Mouse (Mus musculus) neural tube, embryonic 11.5 days (tissue): Measurements from ENCODE around the gene Rnf7. TPM values are rescaled to one million over a fixed set of nuclear protein-coding genes. Genes with fewer than 3 reads are reported as not detected.
"Not testable (repeated sequence)": the region's sequence is repeated elsewhere in the genome, so short reads cannot be mapped to it uniquely, and the experiment has no call there.

ENCODE experiments used
- ATAC-seq: fragments of 200-750 bp; cut with Nextera tagmentation; 2 replicates; pipeline ENCODE4 v1.8.0; 2017; ENCODE audit warnings: moderate number of reproducible peaks, mild to moderate bottlenecking, moderate TSS enrichment, moderate library complexity; ENCODE audit not compliant: insufficient read depth, low FRiP score, low TSS enrichment
- DNase-seq: peaks from one replicate; pipeline ENCODE4 v3.0.0-alpha.2; 2015; ENCODE audit warnings: low spot score
- H3K27ac ChIP-seq: fragments of 300-500 bp; sonication (generic); 2 replicates; pipeline ENCODE4 v1.5.1; 2014; ENCODE audit warnings: low read depth, mild to moderate bottlenecking, low read length
- H3K27me3 ChIP-seq: fragments of 300-500 bp; sonication (generic); 2 replicates; pipeline ENCODE4 v1.6.1; 2014; ENCODE audit warnings: mild to moderate bottlenecking, low read length, mixed read lengths; ENCODE audit not compliant: control insufficient read depth, insufficient read depth
- H3K36me3 ChIP-seq: fragments of 300-500 bp; sonication (generic); 2 replicates; pipeline ENCODE4 v1.6.1; 2014; ENCODE audit warnings: mild to moderate bottlenecking, low read length, moderate library complexity, mixed read lengths; ENCODE audit not compliant: control insufficient read depth, insufficient read depth
- H3K4me1 ChIP-seq: fragments of 300-500 bp; sonication (generic); 2 replicates; pipeline ENCODE4 v1.6.1; 2014; ENCODE audit warnings: low read length, mixed read lengths; ENCODE audit not compliant: control insufficient read depth, insufficient read depth
- H3K4me2 ChIP-seq: fragments of 300-500 bp; sonication (generic); 2 replicates; pipeline ENCODE4 v1.6.1; 2014; ENCODE audit warnings: low read depth, mild to moderate bottlenecking, moderate library complexity
- H3K4me3 ChIP-seq: fragments of 300-500 bp; sonication (generic); 2 replicates; pipeline ENCODE4 v1.5.1; 2014; ENCODE audit warnings: low read depth, low read length
- H3K9ac ChIP-seq: fragments of 300-500 bp; sonication (generic); 2 replicates; pipeline ENCODE4 v1.6.1; 2014; ENCODE audit warnings: mild to moderate bottlenecking, low read length
- H3K9me3 ChIP-seq: fragments of 300-500 bp; sonication (generic); 2 replicates; pipeline ENCODE4 v1.6.1; 2016; ENCODE audit warnings: low read length; ENCODE audit not compliant: control insufficient read depth
- WGBS: fragments of 180-500 bp; shearing (Covaris S2); extraction: QIAGEN DNeasy Blood & Tissue Kit; methylation state at CpG from one replicate; pipeline ENCODE4 v1.1.7; 2014; 5-methylcytosine and 5-hydroxymethylcytosine counted together
- polyA plus RNA-seq: library from polyadenylated mRNA; unstranded; fragments of >200 nt; fragmentation: Nextera tagmentation; extraction: Ambion mirVana; gene quantifications from 2 replicates; pipeline ENCODE4 v1.2.1, GENCODE M21; 2014

Gene Rnf7
- polyA plus RNA-seq = 265 and 278 TPM in 2 replicates

DNA sequence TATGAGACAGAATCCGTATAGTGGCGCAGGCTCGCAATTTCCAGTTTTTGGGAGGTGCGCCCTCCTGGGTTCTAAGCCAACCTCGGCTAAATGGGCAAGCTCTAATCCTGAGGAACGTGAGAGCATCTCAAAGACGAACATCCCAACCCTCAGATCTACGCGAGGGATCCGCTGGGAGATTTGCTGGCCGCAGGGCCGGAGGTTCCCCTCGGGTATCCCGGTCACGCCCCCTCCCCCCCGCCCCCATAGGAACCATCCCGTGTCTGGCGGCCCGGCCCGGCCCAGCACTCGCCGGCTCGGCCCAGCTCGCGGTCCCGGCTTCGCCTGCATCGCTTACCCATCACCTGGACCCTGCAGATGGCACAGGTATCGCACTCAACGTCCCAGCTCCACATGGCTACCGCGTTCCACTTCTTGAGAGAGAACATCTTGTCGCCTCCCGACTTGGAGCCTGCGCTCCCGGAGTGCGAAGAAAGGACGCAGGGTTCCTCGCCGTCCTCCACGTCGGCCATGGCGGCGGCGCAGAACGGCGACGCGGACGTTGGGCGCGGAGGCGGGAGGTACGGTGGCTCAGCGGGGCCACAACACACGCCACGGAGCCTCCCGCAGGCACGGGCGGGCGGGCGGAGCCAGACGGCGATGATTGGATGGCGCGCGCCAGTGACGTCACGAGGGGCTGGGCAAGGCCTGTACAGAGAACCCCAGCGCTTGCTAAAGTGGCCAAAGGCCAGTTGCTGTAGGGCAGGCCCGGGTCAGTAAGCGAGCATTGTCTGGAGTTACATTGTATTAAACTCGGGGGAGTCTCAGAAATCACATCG is at the start of gene Rnf7:
Gene Rnf7, minus strand, starts transcription at position 605 of the 818 bp plus-strand sequence.
- H3K27me3 ChIP-seq = no peaks in the 10 kb centered on the region
- ATAC-seq (peak; percentile 98), DNase-seq (peak; percentile 98)
- peak within 1 kb of the TSS; percentile 76 for H3K4me3 ChIP-seq
- H3K4me2 ChIP-seq = peak within 1 kb of the TSS; percentile 89
- H3K36me3 ChIP-seq = no peaks in the 10 kb centered on the region
- H3K9me3 ChIP-seq = no peaks in the 10 kb centered on the region
- H3K9ac ChIP-seq = peak within 1 kb of the TSS; percentile 81
- WGBS = under 1% methylated on average over 71 of the region's 74 CpGs
- H3K27ac ChIP-seq = peak within 1 kb of the TSS; percentile 75
- peaks cover 6% of the 10 kb centered on the region for H3K4me1 ChIP-seq

DNA sequence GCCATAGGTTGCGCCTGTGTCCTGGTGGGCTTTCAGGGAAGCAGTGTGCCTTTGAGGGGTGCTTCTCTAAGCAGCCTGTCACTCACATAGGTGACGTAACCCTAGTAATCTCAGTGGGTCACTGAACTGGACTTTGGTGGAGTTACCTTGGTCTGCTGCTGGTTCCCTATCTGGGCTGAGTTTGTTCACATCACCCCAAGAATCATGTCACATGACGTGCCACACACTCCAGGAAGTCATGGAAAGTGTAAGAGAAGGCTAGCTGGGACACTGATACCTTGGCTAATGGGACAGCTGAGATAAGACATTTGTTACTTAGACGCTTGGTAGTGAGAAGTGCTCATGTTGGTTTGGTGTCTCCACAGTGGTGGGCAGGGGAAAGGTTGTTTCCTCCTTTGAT is 47.5 kb upstream of the Rnf7 start:
- 88% methylated on average over 4 of the region's 4 CpGs for WGBS
- H3K4me1 ChIP-seq = no peaks in the 10 kb centered on the region
- H3K27me3 ChIP-seq = no peaks in the 10 kb centered on the region; the same call in 1 of the 2 replicates
- DNase-seq (no peak), ATAC-seq (no peak)
- no peak overlapping the region for H3K4me3 ChIP-seq
- H3K36me3 ChIP-seq = no peaks in the 10 kb centered on the region
- H3K9ac ChIP-seq = no peak overlapping the region
- no peaks in the 10 kb centered on the region for H3K9me3 ChIP-seq
- no peak overlapping the region for H3K27ac ChIP-seq
- H3K4me2 ChIP-seq = no peak overlapping the region

DNA sequence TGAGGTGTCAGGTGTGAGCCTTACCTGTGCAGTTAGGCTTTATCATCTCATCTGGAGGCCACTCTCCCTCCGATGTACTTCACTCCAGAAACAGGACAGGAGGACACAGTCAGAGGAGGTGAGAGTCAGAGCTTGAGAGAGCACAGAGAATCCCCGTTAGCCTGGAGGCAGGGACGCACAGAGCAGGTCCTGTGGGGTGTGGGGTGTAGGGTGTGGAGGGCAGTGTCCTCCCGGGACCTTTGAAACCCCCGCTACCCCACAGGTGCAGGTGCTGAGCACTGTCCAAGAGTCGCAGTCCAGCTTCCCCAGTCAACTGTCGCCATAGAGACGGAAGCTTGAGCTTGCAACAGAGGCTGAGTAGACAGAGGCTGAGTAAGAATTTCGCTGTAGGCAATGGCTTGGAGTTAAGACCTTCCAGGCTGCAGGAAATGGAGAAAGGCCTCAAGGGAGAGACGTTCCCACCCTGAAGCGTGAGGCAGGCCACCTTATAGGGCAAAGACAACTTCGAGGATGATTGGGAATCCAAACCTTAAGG is 46.6 kb upstream of the Rnf7 start, which contains the start of gene Gm28729:
Gene Gm28729, minus strand, starts transcription at position 293 of the 535 bp plus-strand sequence.
- 68% methylated on average over 12 of the region's 12 CpGs for WGBS
- Histone ChIP-seq H3K9me3 (no peaks in the 10 kb centered on the region), H3K27ac (no peak within 1 kb of the TSS), H3K4me1 (no peaks in the 10 kb centered on the region), H3K4me2 (no peak within 1 kb of the TSS), H3K27me3 (no peaks in the 10 kb centered on the region; the same call in 1 of the 2 replicates), H3K9ac (no peak within 1 kb of the TSS), H3K36me3 (no peaks in the 10 kb centered on the region), H3K4me3 (no peak within 1 kb of the TSS)
- DNase-seq (no peak), ATAC-seq (no peak)

DNA sequence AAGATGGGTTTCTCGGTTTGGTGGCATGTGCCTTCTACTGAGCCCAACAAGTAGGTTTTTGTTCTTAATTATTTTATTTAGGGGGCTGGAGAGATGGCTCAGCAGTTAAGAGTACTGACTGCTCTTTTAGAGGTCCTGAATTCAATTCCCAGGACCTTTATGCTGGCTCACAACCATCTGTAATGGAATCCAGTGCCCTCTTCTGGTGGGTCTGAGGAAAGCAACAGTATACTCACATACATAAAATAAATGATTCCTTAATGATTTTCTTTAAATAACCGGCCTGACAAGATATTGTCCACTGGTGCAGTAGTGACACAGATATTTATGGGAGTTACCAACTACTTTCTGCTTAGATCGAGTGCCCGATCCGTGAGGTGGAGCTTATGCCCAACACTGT is 44.7 kb upstream of the Rnf7 start:
- H3K9ac ChIP-seq = no peak overlapping the region
- no peak overlapping the region for H3K27ac ChIP-seq
- no peak overlapping the region for H3K4me3 ChIP-seq
- H3K4me2 ChIP-seq = no peak overlapping the region
- H3K9me3 ChIP-seq = no peaks in the 10 kb centered on the region
- no peaks in the 10 kb centered on the region for H3K36me3 ChIP-seq
- no peaks in the 10 kb centered on the region; the same call in 1 of the 2 replicates for H3K27me3 ChIP-seq
- no peak for ATAC-seq
- no peak for DNase-seq
- WGBS = 82% methylated on average over 5 of the region's 5 CpGs
- no peaks in the 10 kb centered on the region for H3K4me1 ChIP-seq

DNA sequence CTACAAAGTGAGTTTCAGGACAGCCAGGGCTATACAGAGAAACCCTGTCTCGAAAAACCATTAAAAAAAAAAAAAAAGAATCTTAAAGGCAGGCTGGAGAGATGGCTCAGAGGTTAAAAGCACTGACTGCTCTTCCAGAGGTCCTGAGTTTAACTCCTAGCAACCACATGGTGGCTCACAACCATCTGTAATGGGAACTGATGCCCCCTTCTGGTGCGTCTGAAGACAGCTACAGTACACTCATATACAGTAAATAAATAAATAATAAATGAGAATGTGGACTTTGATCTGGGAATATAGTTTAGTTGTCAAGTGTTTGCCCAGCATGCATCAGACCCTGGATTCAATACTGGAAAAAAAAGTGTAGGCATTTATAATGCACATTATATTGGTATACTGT is 43.1 kb upstream of the Rnf7 start:
- not testable (repeated sequence) for H3K27me3 ChIP-seq, H3K4me2 ChIP-seq, H3K4me1 ChIP-seq, ATAC-seq, H3K4me3 ChIP-seq, DNase-seq, H3K9me3 ChIP-seq, H3K27ac ChIP-seq, H3K9ac ChIP-seq, H3K36me3 ChIP-seq
- WGBS = 81% methylated on average over 2 of the region's 2 CpGs

DNA sequence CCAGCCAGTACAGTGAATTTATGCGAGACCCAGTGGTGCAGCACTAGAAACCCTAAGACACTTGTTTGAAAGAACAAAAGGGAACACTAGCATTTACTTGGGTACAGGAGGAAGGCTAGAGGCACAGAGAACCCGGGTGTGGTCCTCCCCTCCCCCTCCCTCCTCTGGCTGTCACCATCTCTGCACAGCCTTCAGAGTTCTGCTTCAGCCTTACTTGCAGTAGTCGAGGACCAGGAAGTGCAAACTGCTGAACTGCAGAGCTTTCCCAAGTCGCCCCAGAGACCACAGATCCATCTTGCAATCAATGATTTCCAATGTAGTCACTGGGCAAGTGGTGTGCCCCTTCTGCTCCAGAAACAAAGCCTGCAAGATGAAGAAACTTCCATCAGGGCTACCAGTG is 39.0 kb upstream of the Rnf7 start:
- no peak overlapping the region for H3K4me2 ChIP-seq
- DNase-seq = no peak
- no peaks in the 10 kb centered on the region for H3K36me3 ChIP-seq
- 35% methylated on average over 4 of the region's 4 CpGs for WGBS
- no peak overlapping the region for H3K9ac ChIP-seq
- no peak for ATAC-seq
- H3K4me3 ChIP-seq = no peak overlapping the region
- H3K27ac ChIP-seq = no peak overlapping the region
- no peaks in the 10 kb centered on the region for H3K27me3 ChIP-seq
- no peaks in the 10 kb centered on the region for H3K4me1 ChIP-seq
- H3K9me3 ChIP-seq = no peaks in the 10 kb centered on the region

DNA sequence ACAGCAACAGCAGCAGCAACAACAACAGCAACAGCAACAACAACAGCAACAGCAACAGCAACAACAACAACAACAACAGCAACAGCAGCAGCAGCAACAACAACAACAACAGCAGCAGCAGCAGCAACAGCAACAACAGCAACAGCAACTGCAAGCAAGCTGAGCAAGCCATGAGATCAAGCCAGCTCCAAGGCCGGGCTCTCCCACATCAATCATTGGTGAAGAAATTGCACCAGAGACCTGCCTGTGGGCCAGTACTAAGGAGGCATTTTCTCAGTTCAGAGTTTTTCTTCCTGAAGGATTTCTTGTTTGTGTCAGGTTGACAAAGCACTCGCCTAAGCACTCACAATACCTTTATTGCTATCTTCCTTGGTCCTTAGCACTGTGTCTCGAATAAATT is 38.3 kb upstream of the Rnf7 start:
- no peak for DNase-seq
- Histone ChIP-seq H3K4me3 (no peak overlapping the region), H3K27me3 (no peaks in the 10 kb centered on the region), H3K4me2 (no peak overlapping the region), H3K9me3 (no peaks in the 10 kb centered on the region), H3K27ac (no peak overlapping the region), H3K4me1 (no peaks in the 10 kb centered on the region), H3K36me3 (no peaks in the 10 kb centered on the region), H3K9ac (no peak overlapping the region)
- 63% methylated on average over 3 of the region's 3 CpGs for WGBS
- ATAC-seq = no peak

DNA sequence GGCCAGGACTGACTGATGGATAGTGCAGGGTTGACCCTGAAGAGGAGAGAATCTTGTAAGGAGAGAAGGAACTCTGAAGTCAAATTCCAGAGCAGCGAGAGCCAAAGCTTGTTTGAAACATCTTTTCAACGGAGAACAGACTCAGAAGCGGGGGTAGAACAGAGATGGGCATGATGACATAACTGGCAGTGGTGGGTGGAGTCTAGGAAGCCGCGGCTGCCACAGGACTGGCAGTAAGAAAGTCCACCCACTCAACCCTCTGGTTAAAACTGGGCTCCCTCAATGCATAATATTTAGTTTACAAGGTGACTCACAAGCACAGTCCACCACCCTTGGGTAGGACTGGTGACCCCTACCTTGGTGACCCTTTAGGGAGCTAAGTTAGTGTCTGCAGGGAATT is 37.3 kb upstream of the Rnf7 start:
- 91% methylated on average over 5 of the region's 5 CpGs for WGBS

DNA sequence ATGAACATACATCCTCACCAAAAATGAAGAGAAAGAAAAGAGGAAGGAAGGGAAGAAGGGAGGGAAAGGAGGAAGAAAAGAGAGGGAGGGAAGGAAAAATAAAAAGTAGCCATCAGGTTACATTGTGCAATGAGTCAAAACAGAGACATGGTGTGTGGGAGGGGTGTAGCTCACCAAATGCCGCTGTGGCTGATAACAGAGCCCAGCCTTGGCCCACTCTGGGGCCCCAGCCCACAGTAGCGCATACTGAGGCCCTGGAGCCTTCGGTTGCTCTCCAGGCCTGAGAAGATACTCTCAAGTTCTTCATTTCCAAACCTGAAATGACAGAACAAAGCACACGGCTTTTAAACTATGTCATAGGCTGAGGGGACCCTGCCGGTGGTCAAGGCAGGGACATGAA is 35.8 kb upstream of the Rnf7 start:
- H3K4me3 ChIP-seq = no peak overlapping the region
- no peaks in the 10 kb centered on the region for H3K9me3 ChIP-seq
- no peaks in the 10 kb centered on the region for H3K27me3 ChIP-seq
- ATAC-seq (no peak), DNase-seq (no peak)
- H3K27ac ChIP-seq = no peak overlapping the region
- H3K4me1 ChIP-seq = no peaks in the 10 kb centered on the region
- H3K9ac ChIP-seq = no peak overlapping the region
- H3K36me3 ChIP-seq = no peaks in the 10 kb centered on the region
- 91% methylated on average over 5 of the region's 5 CpGs for WGBS
- no peak overlapping the region for H3K4me2 ChIP-seq

More for the DNA sequence above, 37.3 kb upstream of the Rnf7 start:
- DNase-seq (no peak), ATAC-seq (no peak)
- Histone ChIP-seq H3K4me3 (no peak overlapping the region), H3K27me3 (no peaks in the 10 kb centered on the region), H3K9ac (no peak overlapping the region), H3K27ac (no peak overlapping the region), H3K36me3 (no peaks in the 10 kb centered on the region), H3K4me1 (no peaks in the 10 kb centered on the region), H3K4me2 (no peak overlapping the region), H3K9me3 (no peaks in the 10 kb centered on the region)
